Mouse (Mus musculus): ENCODE data around the gene Ap3b1.

The Ap3b1 gene

DNA sequence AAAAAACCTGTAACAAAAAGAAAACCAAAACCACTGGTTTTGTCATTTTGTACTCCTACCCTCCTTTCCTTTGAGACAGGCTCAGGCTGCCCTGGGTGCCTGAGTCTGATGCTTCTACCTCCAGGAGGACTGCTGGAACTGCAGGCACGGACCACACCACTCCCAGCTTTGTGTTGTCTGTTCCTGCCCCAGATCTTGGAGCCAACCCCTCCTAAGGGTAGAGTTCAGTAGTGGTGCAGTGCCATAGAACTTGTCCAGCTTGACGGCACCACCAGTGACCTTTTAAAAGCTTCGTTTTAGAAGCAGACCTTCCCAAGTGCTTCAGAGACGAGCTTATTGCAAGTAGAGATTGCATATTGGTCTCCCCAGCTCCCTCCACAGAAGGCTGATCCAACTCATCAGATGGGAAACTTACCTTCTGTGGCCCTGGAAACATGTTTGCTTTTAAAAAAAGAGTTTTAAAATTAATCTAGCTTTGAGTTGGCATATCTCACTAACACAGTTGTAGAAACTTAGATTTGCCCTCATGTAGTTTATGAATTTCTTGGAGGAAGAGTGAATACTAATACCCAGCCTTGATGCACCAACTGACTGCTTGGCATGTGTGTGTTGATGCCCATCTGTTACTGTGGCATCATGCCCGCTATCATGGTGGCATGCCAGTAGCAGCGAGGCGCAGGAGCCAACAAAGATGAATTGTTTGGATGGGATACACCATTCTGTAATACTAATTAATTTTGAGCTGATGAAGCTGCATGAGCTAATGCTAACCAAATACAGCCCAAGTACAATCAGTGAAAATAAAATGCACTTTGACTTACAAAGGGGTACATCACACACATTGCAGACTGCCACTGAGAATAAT lies 17.0 kb downstream of the Ap3b1 start:
- DNase-seq = peak; percentile 95

DNA sequence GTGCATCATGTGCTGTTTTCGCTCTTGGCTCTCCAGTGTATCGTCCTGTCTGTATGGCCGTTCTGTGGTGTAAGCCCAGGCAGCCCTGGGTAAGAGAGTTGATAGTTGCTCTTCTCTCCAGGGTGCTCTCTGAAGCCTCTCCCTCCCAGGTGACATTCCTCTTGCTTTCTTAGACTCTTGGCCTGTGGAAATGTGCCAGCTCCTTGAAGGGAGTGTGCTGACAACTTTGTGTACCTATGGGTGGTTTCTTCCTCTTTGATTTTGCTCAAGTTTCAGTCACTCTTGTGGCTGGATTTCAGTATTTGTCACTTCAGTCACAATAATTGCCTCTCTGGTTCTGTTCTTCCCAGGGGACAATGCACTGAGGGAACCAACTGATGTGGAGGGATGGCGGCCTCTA lies 20.2 kb downstream of the Ap3b1 start:
- no peak for DNase-seq

DNA sequence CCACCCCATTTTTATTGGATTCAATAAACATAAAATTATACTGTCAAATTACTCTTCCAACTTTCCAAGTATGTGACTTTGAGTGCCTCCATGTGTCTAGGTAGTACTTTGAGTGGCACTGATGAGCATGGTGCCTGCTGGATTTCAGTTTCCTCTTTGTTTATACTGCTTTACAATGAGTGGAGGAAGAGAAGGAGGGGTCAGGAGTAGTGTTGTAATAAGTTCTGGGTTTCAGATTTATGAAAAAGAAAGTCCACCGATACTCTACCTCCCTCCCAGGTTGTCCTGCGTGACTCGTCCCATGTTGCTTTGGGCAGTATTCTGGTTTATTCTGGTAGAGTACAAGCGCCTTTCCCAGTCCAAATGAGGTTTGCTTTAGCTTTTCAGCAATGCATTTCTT lies 22.7 kb downstream of the Ap3b1 start:
- DNase-seq = no peak

DNA sequence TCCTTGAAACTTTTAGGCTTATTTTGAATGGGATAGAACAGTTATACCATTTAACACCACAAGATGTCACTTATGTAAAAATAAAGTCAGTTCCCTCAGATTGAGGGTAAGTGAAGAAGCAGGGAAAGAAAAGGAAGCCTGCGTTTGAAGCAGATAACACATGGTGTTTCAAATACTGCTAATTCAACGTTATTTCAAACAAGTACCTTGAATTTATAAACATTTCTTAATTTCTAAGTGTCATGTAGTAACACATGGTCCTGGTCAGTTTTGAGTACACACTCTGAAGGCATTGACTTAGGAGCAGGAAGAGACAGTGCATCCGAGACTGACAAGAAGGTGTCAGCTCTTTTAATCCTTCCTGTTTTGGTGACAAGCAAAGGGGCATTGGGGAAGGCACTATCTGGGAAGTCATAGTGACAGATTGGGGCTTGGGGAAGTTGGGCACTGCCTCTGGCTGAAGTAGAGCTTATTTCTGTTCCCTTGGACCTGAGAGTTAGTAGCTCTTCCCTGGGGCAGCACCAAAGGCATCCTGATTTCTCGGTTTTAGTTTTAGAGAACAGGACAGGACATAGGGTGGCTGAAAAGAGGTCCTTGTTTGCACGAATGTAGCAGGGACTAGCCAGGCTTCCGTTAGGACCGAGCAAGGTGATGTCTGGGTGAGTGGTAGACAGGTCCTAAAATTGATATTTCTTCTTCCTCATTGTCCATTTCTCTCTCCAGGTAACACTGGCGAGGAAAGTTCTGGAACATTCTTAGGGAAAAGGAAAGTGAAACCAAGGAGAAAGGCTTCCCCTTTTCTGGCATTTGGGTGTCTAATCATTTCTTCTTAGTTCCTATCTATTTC lies 23.3 kb downstream of the Ap3b1 start:
- no peak for DNase-seq

DNA sequence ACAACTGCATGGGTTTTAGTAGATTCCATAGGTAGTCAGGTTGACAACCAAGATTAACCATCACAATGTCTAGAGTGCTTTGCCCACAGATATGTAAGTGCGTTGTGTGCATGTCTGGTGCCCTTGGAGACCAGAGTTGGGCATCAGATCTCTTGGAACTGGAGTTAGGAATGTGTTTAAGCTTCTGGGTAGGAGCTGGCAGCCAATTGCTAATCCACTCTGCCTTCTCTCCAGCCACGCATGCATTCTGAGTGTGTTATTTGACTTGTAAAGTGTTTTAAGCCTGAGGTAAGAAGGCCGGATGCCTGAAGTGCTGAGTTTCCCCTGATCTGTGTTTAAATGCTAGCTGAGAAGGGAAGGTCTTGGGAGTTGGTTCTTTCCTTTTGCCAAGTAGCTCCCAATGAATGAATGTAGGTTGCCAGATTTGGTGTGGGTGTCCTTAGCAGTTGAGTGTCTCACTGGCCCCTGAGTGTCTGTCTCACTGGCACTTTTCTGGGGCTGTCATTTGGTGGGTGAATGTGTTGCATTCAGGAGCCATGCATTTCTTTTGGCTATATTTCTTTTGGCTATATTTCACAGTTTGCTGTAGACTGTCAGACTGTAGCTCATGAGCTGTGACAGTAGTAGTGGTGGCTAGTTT lies 26.3 kb downstream of the Ap3b1 start:
- DNase-seq = no peak

DNA sequence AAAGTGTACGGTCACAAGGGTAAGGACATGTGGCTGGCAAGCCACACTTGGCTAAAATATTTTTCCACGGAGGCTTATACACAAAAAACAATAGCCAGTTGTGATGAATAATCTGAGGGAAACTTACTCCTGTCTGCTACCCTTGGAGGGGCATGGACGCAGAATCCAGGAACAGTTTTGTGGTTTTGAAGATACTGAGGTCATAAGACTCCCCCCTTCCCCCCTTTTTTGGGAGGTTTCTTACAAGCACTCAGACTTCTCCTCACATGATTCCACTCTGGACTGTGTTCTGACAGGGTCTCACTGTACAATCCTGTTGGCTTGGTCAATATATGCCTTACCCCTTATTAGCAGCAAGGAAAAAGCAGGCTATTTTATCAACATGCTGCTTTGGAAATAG lies 29.8 kb downstream of the Ap3b1 start:
- DNase-seq = no peak

DNA sequence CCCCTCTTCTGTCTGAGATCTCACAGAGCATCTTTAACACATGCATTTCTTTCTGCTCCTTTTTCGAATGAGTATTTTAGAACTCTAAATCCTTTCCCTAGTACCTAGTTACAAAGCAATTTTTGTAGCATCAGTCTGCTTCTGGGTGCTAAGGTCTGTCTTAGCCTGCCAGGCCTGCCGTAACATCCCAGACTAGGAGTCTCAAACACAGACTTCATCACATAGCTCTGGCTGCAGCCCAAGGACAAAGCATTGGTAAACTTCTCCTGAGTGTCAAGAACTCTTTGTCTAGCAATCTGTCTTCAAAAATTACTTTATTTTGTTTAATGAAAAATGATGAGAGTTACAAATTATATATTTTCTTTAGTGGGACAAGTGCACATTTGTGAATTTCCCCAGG lies 30.8 kb downstream of the Ap3b1 start:
- no peak for DNase-seq

DNA sequence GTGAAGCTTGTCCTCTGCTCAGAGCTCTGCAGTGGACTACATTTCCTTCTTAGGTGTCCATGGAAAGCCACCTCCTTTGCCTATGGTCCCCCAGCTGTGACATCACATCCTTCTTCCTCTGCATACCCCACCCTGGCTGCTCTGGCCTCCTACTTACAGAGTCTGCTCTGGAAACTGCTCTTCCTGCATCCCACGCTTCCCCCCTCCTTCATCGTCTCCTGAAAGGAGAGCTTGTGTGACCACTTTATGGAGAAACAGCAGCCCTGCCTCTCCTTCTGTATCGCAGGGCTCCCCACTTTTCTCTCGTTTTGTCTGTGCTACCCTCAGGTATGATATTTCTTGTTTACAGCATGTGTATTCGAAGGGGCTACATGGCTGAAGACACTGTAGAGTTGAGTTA lies 33.5 kb downstream of the Ap3b1 start:
- no peak for DNase-seq

DNA sequence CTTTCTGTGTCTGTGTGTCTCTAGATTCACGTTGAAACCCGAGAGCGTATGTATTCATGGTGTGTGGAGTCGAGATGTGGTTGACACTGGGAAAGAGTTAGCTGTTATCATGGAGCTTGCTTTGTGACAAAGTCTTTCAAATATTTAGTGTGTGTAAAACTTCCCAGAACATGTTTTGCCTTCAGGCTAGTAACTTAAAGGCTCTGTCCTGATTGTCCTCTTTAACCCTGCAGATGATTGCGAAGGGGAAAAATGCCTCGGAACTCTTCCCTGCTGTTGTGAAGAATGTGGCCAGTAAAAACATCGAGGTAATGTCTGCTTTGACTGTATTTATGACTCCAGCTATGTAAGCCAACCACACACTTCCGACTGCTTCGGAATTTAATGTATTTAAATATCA lies 35.7 kb downstream of the Ap3b1 start:
- DNase-seq = no peak

DNA sequence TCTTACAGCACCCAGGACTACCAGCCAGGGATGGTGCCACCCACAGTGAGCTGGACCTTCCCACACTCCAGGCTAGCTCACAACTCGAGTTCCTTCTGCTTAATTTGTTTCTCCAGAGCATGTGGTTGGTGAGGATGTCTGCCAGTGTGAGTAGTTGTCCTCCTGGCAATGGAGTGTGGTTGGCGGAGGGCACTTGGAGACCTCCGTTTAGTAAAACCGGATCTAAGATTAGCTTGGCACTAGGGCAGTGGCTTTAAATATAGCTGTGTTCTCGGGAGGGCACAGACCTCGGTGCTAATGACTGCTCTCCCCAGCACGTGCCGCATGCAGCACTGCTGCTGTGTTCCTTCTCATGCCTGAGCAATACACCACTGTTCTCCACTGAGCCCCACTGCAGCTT lies 37.0 kb downstream of the Ap3b1 start:
- peak; percentile 43 for DNase-seq

DNA sequence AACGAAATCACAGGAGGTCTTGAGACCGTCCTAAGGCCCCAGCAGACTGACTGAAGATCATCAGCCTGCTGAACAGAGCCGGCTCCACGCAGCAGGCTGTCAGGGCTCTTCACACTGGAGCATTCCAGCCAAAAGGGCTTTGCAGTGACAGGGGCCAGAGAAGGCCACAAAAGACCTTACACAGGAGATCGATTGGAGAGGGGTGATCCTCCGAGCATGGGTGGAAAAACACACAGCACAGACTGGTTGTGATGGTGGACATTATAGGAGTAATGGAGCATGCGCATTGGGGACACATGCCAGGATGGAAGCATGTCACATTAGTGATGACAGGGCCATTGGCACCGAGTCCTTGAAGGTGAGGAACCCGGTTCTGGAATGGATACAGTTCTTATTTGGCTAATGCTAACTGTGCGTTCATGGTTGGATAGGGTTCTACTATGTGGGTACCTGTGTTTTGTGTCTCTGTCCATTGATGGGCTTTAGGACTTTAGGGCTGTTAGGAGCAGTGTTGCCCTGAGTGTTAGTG lies 37.7 kb downstream of the Ap3b1 start:
- peak; percentile 47 for DNase-seq

DNA sequence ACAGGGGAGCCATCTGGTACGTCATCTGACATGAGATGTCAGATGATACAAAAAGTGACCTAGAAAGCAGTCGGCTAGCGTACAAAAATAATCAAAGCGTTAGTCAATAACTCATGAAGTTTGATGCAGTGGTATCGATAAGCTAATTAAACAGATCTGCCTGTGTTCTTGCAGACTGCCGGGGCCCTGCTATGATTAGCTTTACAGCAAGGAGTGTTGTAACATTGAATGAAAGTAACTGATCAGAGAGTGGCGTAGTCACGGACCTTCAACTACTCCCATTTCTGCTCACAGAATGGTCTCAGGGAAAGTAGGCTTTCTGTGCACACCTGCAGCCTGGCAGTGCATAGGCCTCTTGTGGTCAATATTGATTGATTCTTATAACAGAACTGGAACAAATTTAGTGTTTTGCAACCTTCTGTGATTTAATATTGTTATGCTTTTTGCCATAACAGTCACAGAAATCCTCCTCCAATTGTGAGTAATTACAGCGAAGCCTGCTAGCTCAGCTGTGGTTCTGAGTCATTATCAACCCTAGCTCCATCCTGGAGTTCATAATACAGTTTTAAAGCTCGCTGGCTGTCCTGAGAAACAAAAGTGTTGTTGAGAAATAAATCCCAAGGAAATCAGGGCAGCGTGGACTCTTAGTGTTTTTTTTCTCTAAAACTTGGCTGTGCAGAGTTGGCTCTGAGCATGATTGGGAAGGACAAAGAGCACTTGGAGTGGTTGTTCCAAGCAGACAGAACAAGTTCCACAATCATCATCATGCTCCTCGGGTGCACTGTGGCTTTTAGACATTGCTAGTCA lies 40.0 kb downstream of the Ap3b1 start:
- DNase-seq = no peak

DNA sequence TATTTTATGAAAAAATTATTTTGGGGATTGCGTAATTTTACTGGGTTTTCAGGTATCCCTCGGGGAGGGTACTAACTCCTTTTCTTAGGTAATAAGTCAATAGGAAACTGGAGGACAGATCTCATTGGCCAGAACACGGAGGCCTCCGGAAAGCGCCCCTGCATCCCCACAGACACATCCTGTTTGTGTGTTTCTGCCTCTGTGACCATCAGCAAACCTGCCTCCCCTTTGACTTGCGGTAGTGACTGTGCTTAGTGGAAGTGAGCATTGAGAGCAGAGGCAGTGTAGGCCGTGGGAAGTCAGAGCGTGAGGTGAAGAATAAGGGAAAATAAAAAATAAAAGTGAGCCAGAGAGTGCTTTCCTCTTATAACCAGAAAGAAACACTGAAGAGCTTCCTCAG lies 41.7 kb downstream of the Ap3b1 start:
- DNase-seq = no peak

DNA sequence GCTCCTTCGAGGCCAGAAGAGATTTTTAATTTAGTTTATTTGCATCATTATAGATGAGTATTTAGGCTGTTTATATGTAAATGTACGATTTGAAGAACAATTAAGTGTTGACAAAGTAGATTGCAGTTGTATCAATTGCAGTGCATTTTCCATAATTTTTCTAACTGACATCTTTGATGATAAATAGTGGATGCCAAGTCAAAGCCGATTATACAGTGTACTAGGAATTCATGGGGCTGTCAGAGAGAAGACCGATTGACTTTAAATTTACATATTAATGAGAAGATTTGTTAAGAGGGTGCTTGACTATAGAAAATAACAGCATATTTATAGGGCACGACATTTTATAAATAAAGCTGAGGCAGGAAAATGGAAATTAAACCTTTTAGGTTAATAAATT lies 64.8 kb downstream of the Ap3b1 start:
- DNase-seq = no peak

DNA sequence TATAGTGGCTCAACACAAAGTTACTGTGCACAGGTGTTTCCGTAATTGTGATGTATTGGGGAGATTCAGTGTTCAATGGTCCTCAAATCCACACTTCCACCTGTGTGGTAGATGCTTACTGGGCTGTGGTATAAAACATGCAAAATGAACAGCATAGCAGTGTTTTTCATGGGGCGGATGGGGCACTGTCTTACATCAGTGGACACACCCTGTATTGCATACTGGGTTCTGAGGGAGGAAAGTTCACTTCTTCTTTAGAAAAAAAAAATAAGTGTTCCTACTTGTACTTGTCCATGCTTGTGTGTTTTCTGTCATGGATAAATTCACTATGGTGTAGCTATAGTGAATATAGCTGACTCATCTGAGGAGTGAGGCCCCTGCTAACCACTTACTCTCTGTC lies 70.8 kb downstream of the Ap3b1 start:
- no peak for DNase-seq

DNA sequence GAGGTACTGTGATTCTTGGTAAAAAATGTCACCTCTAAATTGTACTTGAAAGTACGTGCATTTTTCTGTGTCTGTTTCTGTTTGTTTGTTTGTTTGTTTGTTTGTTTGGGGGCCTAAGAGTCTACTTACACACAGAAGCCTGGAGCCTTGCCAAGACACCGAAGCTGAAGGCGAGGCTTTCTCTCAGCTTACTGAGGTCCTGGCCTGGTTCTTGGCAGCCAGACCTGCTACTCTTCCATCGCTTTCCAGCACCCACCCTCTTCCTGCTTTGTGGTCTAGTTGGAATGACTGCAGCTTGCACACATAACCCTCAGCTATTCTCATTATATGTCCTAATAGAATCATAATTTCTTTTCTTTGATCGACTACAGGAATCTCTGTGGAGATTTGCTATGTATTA lies 80.6 kb downstream of the Ap3b1 start:
- no peak for DNase-seq

DNA sequence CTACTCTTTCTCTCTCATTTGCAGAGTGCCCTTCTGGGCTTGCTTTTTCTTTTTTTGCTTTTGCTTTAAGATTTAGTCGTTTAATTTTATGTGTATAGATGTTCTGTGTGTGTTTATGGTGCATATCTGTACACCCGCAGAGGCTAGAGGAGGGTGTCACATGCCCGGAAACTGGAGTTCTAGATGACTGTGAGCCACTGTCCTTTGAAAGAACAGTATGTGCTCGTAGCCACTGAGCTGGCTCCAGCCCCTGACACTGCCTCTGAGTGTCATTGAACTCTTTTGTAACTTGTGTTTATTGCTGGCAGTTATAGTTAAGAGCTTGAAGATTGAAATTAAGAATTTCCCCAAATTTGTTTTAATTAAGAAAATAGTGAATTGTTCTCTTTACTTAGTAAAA lies 82.4 kb downstream of the Ap3b1 start:
- no peak for DNase-seq

DNA sequence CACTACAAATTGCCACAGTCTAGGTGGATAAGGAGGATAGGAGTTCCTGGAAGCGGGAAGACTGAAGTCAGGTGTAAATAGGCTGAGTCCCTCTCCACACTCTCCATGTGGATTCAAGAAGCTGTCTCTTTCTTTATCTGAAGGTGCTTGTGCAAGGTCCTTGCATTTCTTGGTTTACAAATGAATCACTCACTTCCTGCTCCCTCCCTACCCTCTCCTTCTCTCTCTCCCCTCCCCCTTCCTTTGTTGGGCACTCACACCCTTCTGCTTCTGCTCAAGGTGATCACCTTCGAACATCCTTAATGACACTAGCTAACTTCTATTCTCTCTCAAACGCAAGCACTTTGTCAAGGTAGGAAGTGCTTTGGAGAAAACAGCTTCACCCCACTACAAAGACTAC lies 84.7 kb downstream of the Ap3b1 start:
- no peak for DNase-seq

DNA sequence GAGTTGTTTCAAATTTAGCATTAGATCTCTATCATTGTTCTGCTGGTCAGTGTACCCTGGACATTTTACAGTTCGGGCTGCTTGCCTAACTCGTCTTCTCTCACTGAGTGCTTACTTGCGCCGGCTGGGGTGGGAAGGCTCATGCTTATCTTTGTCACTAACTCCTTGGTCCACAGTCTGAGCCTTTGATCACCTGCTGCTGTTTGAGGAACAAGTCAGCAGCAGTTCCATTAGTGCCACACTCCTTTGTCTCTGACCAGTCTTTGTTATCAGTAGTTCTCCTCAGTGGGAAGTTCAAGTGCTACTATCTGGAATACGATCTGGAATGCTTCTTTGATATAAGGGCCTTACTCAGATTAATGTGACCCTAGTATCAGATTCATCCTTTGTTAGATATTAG lies 86.3 kb downstream of the Ap3b1 start:
- no peak for DNase-seq

DNA sequence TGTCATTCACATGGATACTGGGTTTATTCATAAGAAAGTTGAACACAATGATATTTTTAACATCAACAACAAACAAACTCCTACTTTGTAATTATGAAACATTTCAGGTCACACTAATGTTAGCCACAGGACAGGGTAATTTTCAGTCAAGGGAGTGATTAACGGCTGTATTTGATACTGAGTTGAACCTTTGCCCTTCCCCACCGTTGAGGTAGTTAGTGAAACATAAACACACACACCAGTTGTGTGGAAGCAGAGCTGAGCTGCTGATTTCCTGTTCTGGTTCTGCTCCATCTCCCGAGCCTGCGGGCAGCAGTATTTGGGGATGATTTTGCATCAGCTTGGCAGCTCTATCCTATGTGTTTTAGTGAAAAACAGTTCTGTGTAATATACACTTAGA lies 88.2 kb downstream of the Ap3b1 start:
- DNase-seq = no peak

DNA sequence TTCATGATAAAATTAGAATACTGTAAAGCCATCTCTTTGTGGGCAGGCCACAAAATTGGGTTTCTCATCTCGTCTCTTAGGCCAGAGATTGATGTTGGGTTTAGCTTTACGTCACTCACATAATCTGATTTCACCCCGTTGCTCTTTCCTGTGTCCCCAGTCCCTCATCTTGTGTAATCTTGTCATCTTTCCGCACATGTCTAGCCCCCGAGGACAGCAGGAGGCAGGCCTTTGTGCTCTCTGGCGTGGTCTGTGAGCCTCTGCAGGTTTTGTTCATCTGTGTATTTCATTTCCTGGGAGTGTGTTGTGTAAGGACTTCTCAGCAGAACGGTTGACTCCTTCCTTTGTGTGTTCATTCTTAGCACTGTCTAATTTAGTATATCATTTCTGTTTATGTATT lies 90.8 kb downstream of the Ap3b1 start:
- no peak for DNase-seq

DNA sequence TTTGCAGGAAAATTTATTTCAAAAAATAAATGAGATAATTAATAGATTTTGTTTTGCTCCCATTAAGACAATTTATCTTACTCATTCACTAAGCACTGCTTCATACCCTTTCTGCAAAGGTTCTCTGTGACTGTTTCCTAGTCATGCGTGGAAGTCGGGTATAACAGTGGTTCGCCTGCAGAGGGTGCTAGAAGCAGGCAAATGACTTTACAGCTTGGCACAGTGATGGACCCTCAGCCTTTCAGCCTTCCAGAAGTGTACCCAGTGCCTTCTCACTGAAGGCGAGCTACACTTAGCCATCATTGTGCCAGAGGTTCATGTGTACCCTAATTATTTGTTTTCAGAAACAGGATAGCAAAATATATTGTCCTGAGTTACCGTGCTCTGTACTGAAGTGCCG lies 92.5 kb downstream of the Ap3b1 start:
- DNase-seq = no peak

DNA sequence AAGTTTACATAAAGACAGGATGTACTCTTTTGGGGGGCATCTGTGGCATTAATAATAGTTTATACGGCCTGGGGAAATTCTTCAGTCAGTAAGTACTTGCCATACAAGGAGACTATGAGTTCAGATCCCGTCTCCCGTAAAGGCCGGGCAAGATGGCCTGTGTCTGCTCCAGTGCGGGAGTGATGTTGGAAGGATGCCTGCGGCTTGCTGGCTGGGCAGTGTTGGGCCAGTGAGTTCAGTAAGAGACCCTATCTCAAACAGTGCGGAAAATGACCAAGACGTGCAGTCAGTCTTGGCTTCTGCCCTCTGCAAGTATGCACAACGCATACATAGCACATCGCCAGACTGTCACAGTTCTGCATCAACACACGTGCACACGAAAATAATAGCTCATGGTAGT lies 95.4 kb downstream of the Ap3b1 start:
- no peak for DNase-seq

Measured in cerebellum, adult 11-12 months (tissue).